Comparison of ENCODE assay signal across 32 mouse cellular contexts in genomic region chr10:13653326-13653725, GRCm38 (mm10).
DNase-seq lines count a peak whose midpoint lies in the region; ATAC-seq and TF ChIP-seq lines count a peak whose summit lies in the region.
"Had no signal": no experiment of that assay in that cellular context is flagged by ENCODE, and none has a peak within 500 bp of the region (broad histone marks: within the 10 kb centered on the region; RNA-seq: fewer than 3 reads in every experiment).

No protein-coding gene starts in this region.

- H3K4me3 ChIP-seq in forebrain, postnatal 0 days (ENCODE audit: low read depth, low read length): no peak overlapping the region
- no peak overlapping the region for H3K4me3 ChIP-seq in forebrain, embryonic 12.5 days (replicated peaks)
- no peak overlapping the region for H3K4me3 ChIP-seq in layer of hippocampus, adult 2 months
- no peak overlapping the region for H3K4me3 ChIP-seq in neural tube, embryonic 12.5 days
- no peak overlapping the region for H3K4me3 ChIP-seq in kidney, embryonic 15.5 days (replicated peaks)
- H3K4me3 ChIP-seq: embryonic facial prominence, embryonic 10.5 days; embryonic facial prominence, embryonic 13.5 days; erythroblast, embryonic 14.5 days; forebrain, embryonic 13.5 days; heart, embryonic 12.5 days; heart, embryonic 15.5 days; hindbrain, embryonic 10.5 days; hindbrain, embryonic 13.5 days had no signal

- H3K4me2 ChIP-seq in forebrain, postnatal 0 days (ENCODE audit: low read depth): no peak overlapping the region
- no peak overlapping the region for H3K4me2 ChIP-seq in forebrain, embryonic 12.5 days
- H3K4me2 ChIP-seq in neural tube, embryonic 12.5 days (replicated peaks): no peak overlapping the region
- H3K4me2 ChIP-seq in kidney, embryonic 15.5 days: no peak overlapping the region
- H3K4me2 ChIP-seq: embryonic facial prominence, embryonic 13.5 days; forebrain, embryonic 13.5 days; heart, embryonic 12.5 days; heart, embryonic 15.5 days; hindbrain, embryonic 13.5 days had no signal

- H3K9ac ChIP-seq in forebrain, postnatal 0 days: no peak overlapping the region
- H3K9ac ChIP-seq in forebrain, embryonic 12.5 days: no peak overlapping the region
- H3K9ac ChIP-seq in neural tube, embryonic 12.5 days: no peak overlapping the region
- H3K9ac ChIP-seq in kidney, embryonic 15.5 days: no peak overlapping the region
- H3K9ac ChIP-seq: embryonic facial prominence, embryonic 13.5 days; forebrain, embryonic 13.5 days; heart, embryonic 12.5 days; heart, embryonic 15.5 days; hindbrain, embryonic 13.5 days had no signal

- H3K27ac ChIP-seq in forebrain, postnatal 0 days (ENCODE audit: low read depth, low read length): no peak overlapping the region
- H3K27ac ChIP-seq in forebrain, embryonic 12.5 days: no peak overlapping the region
- 0 out of 2 replicates have a peak overlapping the region, but pooled peaks have one; percentile 10 for H3K27ac ChIP-seq in layer of hippocampus, adult 2 months
- no peak overlapping the region for H3K27ac ChIP-seq in neural tube, embryonic 12.5 days
- H3K27ac ChIP-seq in kidney, embryonic 15.5 days: no peak overlapping the region
- H3K27ac ChIP-seq: embryonic facial prominence, embryonic 10.5 days; embryonic facial prominence, embryonic 13.5 days; forebrain, embryonic 13.5 days; heart, embryonic 15.5 days; hindbrain, embryonic 10.5 days; hindbrain, embryonic 13.5 days had no signal

- H3K4me1 ChIP-seq in forebrain, postnatal 0 days (ENCODE audit: insufficient read depth): no peaks in the 10 kb centered on the region
- H3K4me1 ChIP-seq in forebrain, embryonic 12.5 days: no peaks in the 10 kb centered on the region
- peaks cover 5% of the 10 kb centered on the region; the same call in 1 of the 2 replicates for H3K4me1 ChIP-seq in neural tube, embryonic 12.5 days
- H3K4me1 ChIP-seq in kidney, embryonic 15.5 days: no peaks in the 10 kb centered on the region
- H3K4me1 ChIP-seq: embryonic facial prominence, embryonic 10.5 days; embryonic facial prominence, embryonic 13.5 days; forebrain, embryonic 13.5 days; heart, embryonic 12.5 days; heart, embryonic 15.5 days had no signal

- H3K27me3 ChIP-seq in forebrain, postnatal 0 days (ENCODE audit: insufficient read depth, low read length): no peaks in the 10 kb centered on the region
- H3K27me3 ChIP-seq in forebrain, embryonic 12.5 days: no peaks in the 10 kb centered on the region
- H3K27me3 ChIP-seq in neural tube, embryonic 12.5 days (replicated peaks): no peaks in the 10 kb centered on the region
- H3K27me3 ChIP-seq in kidney, embryonic 15.5 days: no peaks in the 10 kb centered on the region
- H3K27me3 ChIP-seq: CH12.LX; embryonic facial prominence, embryonic 13.5 days; forebrain, embryonic 13.5 days; heart, embryonic 12.5 days; heart, embryonic 15.5 days; hindbrain, embryonic 13.5 days; Patski had no signal

- TF ChIP-seq CTCF in forebrain, postnatal 0 days (IDR thresholded peaks at IDR 0.05; ENCODE audit: low read depth): no peak
- no peak for TF ChIP-seq CTCF in layer of hippocampus, adult 2 months (conservative IDR thresholded peaks at IDR 0.05)

- no peaks in the 10 kb centered on the region for H3K9me3 ChIP-seq in forebrain, postnatal 0 days (ENCODE audit: low read length)
- no peaks in the 10 kb centered on the region for H3K9me3 ChIP-seq in forebrain, embryonic 12.5 days
- no peaks in the 10 kb centered on the region for H3K9me3 ChIP-seq in neural tube, embryonic 12.5 days
- no peaks in the 10 kb centered on the region for H3K9me3 ChIP-seq in kidney, embryonic 15.5 days (replicated peaks)
- H3K9me3 ChIP-seq: embryonic facial prominence, embryonic 10.5 days; embryonic facial prominence, embryonic 13.5 days; forebrain, embryonic 13.5 days; G1E; heart, embryonic 12.5 days; heart, embryonic 15.5 days; hindbrain, embryonic 10.5 days; hindbrain, embryonic 13.5 days had no signal

- WGBS in forebrain, postnatal 0 days: 80% methylated on average over 7 of the region's 7 CpGs
- 92% methylated on average over 7 of the region's 7 CpGs for WGBS in forebrain, embryonic 12.5 days
- WGBS in neural tube, embryonic 12.5 days: 68% methylated on average over 7 of the region's 7 CpGs
- WGBS in kidney, embryonic 15.5 days: 66% methylated on average over 7 of the region's 7 CpGs

- no peak for DNase-seq in forebrain, postnatal 0 days
- no peak for DNase-seq in layer of hippocampus, adult 2 months (ENCODE audit: low spot score in 2 of 2)
- DNase-seq in layer of hippocampus, postnatal 14 days (ENCODE audit: low spot score in 2 of 2): no peak
- DNase-seq in neural tube, embryonic 10.5 days (ENCODE audit: extremely low spot score, low spot score): no peak
- no peak for DNase-seq in testis, postnatal 14 days (ENCODE audit: low spot score)
- DNase-seq: adrenal gland, postnatal 10 days; adrenal gland, postnatal 36 days; cerebellum, adult 11-12 months; cerebellum, adult 8-10 months; cerebellum, postnatal 10 days; cerebellum, postnatal 36 days; embryo, embryonic 11 days; gastrocnemius, postnatal 10 days; gastrocnemius, postnatal 36 days; heart, postnatal 10 days; heart, postnatal 36 days had no signal

- H3K36me3 ChIP-seq in forebrain, postnatal 0 days (ENCODE audit: insufficient read depth): no peaks in the 10 kb centered on the region
- H3K36me3 ChIP-seq in forebrain, embryonic 12.5 days (replicated peaks): no peaks in the 10 kb centered on the region
- no peaks in the 10 kb centered on the region for H3K36me3 ChIP-seq in neural tube, embryonic 12.5 days
- H3K36me3 ChIP-seq in kidney, embryonic 15.5 days: no peaks in the 10 kb centered on the region
- H3K36me3 ChIP-seq: embryonic facial prominence, embryonic 10.5 days; embryonic facial prominence, embryonic 13.5 days; G1E; heart, embryonic 15.5 days; hindbrain, embryonic 10.5 days; hindbrain, embryonic 13.5 days had no signal

- peak; percentile 27; the same call in 1 of the 2 replicates for ATAC-seq in forebrain, postnatal 0 days
- no peak for ATAC-seq in forebrain, embryonic 12.5 days (ENCODE audit: low FRiP score)
- peak; percentile 56; the same call in 1 of the 2 replicates for ATAC-seq in neural tube, embryonic 12.5 days (ENCODE audit: low FRiP score, low read depth)
- no peak for ATAC-seq in kidney, embryonic 15.5 days (replicated peaks; ENCODE audit: low FRiP score)
- ATAC-seq: forebrain, embryonic 13.5 days; forebrain, embryonic 16.5 days; hindbrain, embryonic 16.5 days; Patski had no signal

Comparison
In these comparisons a context has a peak if more than half of its experiments do, and no peak if none do; other contexts are left out.
1. ATAC-seq: peak in forebrain, postnatal 0 days (single experiment) and neural tube, embryonic 12.5 days (single experiment); none in forebrain, embryonic 12.5 days (single experiment) and kidney, embryonic 15.5 days (single experiment).